Mouse (Mus musculus) gastrocnemius, postnatal 10 days (tissue): ENCODE measurements around the gene Zfp3. TPM values are rescaled to one million over a fixed set of nuclear protein-coding genes. Genes with fewer than 3 reads are reported as not detected.
A peak's percentile ranks its signal among the peaks of the same experiment; 100 is the strongest.

Experiments
- DNase-seq: peaks from one replicate; pipeline ENCODE4 v3.0.0; 2021; ENCODE audit warnings: mixed read lengths
- microRNA-seq, 2 experiments: library from miRNA; unstranded; fragments of <30 nt; microRNA quantifications; one replicate each; pipeline ENCODE4 v1.2.0; 2021
- total RNA-seq, 2 experiments: library from RNA; stranded (reverse); gene quantifications; 2 replicates each; pipeline ENCODE4 v1.2.3; 2021

Gene Zfp3
- total RNA-seq, 2 experiments from 2014 or later = 11.6 to 12.4 TPM

DNA sequence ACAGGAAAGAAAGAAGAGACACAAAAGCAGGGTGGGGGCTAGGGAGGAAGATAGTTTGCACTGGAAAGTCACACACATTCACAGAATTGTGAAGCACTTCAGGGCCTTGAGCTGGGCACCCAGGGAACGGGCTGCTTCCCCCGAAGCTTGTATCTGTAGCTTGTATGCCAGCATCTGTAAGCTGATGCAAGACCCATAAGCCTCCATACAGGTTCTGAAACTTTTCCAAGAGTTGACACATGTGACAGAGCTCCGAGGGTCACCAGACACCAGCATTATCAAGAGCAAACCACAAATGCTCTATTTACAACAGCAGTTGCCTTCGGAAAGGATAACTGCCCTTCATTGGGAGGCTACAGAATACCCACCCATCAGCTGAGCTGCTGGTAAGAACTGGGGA is 43.6 kb downstream of the Zfp3 start:
- DNase-seq = no peak

DNA sequence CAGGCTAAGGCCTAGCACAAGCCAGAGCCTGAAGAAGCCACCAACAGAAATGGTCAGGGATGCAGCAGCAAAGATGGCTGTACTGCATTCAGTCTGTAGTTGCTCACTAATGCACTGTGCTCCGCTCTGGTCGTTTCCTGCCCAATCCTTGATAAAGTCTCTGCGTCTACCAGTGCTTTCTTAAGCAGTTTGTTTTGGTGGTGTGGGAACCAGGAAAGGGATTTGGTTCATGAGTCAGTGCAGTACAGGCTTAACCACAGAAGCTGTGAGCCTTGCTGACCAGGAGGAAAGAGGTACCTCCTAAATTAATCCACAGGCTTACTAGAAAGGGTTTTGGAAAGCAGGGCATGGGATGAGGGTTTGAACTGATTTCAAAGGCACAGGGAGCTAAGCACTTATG is 44.1 kb downstream of the Zfp3 start:
- DNase-seq = no peak

DNA sequence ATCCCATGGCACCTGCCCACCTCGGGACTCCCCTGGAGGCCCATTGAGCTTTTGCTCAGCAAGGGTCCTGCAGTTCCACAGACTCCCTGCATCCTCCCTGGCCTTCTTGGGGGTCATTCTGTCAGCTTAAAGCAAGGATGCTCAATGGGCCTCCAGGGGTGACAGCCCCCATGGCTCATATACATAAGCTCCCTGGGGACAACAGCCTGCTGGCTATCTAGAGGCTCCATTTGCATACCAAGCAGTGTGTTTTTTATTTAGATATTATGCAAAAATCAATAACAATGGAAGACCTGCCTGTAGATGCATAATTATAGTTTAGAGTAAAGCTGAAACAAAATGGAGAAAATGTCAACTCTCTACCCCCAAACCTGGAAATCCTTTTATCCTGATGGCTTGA is 45.0 kb downstream of the Zfp3 start:
- no peak for DNase-seq

DNA sequence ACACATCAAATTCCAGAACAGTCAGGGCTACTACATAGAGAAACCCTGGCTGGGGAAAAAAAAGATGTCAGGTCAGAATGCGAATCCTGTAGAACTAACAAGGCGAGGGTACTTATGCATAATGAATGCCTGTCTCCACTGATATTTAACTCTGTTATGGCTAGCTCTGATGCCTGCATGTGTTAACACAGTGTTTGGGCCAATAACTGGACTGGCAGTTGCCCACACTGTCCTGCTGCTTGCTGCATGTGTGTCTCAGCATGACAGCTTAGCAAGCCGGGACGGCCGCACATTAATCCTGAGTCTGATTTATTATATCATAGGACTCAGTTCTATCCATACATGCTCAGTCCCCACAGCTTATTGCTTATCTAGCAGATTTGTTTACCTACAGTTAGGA is 47.0 kb downstream of the Zfp3 start:
- DNase-seq = no peak

DNA sequence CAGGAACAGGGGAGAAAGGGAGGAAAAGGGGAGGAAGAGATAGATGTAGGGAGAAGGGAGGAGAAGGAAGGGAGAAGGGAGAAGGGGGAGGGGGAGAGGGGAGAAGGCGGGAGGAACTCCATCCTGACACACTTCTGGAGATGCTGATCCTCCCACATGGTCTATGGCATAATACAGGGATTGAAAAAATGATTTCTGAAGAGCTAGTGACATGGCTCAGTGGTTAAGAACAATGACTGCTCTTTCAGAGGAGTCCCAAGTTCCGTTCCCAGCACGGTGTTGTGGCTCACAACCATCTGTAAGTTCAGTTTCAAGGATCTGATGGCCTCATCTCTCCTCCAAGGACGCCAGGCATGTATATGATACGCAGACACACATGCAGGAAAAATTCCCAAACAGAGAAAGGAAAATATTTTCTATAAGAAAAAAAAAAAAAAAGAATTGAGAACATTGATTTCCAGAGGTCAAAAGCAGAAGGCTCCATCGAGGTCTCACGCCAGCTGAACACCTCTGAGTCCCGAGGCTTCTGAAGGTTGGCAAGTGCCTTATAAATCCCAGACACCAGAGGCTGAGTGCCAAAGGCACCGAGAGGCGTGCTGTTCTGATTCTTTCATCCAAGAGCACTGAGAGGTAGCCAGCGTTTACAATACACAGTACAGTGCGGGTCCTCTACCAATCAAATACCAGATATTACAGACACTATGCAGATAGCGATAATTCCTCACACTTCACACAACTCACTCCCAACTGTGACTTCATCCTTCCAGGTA is 47.6 kb downstream of the Zfp3 start:
- no peak for DNase-seq

DNA sequence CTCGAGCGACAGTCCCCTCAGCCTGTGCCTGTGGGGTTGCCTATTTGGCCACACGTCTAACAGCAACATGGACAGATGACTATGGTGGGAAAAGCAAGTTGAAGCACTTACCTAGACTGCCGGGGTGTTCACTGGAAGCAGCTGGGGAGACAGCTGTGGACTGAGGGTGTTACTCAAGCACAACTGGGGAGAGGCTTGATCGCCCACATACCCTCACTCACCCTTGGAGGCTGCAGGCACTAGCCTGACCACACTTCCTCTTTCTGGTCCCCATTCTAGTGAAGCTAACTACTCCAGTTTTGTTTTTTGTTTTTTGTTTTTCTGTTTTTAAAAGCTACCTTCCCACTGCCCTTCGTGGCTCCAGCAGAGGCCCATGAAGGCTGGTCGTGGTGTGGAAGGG is 48.4 kb downstream of the Zfp3 start, which contains the start of gene Scimp:
Gene Scimp (minus strand): TSS at position 222 of the 400 bp plus-strand sequence.
- DNase-seq = no peak

DNA sequence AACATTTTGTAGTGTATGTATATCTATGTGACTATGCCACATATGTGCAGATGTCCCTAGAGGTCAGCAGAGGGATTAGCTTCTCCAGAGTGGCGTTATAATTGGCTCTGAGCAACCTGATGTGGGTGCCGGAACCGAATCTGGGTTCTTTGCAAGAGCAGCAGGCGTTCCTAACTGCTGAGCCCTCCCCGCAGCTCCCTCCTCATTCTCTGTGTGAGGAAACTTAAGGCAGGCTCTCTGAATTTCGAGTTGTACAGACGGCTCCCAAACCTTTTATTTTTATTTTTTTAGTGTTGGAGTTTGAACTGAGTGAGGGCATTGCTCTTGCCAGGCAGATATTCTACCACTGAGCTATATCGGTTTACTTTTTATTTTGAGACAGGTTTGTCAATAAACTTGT is 51.1 kb downstream of the Zfp3 start:
- DNase-seq = no peak

DNA sequence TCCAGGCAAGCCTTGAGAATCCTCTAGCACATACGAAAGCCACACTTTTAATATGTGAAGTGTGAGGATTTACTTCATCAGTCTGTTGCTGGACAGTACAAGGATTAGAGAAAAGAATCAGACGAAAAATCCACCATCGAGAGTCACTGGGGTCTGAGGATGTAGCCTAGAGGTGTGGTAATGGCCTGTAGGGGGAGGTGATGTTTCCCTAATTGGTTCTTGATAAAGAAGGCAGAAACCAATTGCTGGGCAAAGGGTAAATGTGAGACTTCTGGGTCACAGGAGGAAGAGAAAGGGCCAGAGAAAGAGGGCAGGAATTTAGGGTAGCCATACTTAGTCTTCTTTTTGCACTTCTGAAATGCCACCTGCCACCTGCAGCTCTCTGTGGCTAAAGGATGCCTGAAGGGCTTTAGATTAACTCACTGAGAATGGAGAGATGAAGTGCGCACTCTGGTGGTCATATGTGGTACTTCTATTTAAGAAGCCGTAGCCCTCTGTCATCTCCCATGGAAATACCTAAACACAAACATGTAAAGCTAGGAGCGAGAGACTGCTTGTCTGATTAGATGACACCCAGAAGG is 51.6 kb downstream of the Zfp3 start:
- peak; percentile 34 for DNase-seq

DNA sequence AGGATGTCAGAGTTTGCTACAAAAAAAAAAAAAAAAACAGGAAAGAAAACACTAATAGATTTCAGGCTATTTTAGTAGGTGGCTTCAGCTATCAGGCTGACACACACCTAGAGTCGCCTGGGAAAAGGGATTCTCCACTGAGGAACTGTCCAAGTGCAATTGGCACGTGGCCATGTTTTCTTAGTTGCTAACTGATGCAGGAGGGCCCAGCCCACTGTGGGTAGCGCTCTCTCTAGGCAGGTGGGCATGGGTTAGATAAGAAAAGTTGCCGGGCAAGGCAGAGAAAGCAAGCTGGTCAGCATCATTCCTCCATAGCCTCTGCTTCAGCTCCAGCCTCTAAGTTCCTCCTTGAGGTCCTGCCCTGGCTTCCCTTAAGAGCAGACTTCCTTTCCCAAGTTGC is 52.8 kb downstream of the Zfp3 start:
- peak; percentile 12 for DNase-seq

DNA sequence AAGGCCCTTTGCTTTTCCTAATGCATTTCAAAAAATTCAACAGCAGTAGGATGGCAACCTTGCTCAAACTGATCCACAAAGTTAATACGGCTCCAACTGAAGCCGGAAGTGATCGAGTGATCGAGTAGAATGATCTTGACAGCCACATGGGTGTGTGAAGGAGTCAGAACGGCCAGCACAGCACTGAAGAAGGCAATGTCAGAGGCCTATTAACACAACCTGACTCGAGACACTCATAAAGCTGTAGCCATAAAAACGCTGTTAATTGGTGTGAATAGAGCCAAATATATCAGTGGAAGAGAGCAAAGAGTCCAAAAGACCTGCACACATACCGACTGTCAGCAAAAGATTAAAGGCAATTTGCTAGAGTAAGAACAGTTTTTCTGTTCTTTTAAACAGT is 56.1 kb downstream of the Zfp3 start:
- no peak for DNase-seq

DNA sequence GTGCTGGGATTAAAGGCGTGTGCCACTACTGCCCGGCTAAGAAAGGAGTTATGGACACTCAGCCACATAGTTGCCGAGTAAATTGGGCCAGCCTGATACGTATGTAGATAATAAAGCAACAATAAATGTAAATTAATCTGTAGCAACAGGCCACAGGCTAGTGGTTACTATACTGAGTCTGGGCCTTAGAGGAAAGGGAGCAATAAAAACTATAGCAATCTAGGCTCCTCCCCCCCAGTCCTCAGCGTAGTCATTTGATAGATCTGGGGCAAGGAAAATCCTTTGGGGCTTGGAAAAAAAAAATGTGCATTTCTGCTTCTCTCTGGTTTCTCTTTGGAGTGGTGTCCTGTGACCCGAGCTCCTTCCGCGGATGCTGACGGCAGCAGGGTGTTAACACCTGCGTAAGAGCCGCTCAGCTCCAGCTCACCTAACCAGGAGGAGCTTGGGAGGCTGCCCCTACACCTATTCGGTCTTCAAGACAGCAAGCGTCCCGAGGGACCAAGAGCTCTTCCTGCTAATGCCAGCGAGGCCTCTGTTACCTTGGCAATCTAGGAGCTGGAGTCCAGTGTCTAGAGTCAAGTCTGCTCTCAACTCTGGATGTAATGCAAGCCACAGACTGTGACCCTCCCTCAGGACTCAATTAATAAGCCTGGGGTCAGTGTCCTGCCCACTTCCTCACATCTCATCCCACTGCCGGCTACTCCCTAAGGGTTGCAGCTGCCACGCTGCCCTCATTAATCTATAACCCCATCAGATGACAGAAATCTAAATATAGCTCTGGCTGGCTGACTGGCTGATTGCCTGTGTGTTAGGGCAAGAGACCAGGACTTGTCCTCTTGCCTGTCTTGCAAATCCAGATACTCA is 58.0 kb downstream of the Zfp3 start:
- DNase-seq = peak; percentile 59

Small RNAs within 50 kb of the gene (microRNA-seq; reads per million reads assigned to microRNA genes)
- gene Gm22760 = 0 reads per million in 2 experiments

Other genes with a start within 250 kb of the Zfp3 start
- not detected for gene Vmo1, start 249.6 kb upstream of the Zfp3 start, total RNA-seq
- gene Gltpd2, start 245.0 kb upstream of the Zfp3 start, total RNA-seq = not detected
- gene Psmb6, start 238.8 kb upstream of the Zfp3 start, total RNA-seq = 100 to 1,000 TPM; 326 to 361 TPM
- not detected for gene Gm40193, start 231.3 kb upstream of the Zfp3 start, total RNA-seq
- gene Pld2, start 224.1 kb upstream of the Zfp3 start, total RNA-seq = 10 to 100 TPM; 16.4 to 21.3 TPM
- gene Mink1, start 201.3 kb upstream of the Zfp3 start, total RNA-seq = 10 to 100 TPM; 28.6 to 37.0 TPM
- gene 4930544D05Rik, start 148.4 kb upstream of the Zfp3 start, total RNA-seq = not detected
- gene Chrne, start 145.0 kb upstream of the Zfp3 start, total RNA-seq = 10 to 100 TPM; 30.7 to 35.0 TPM
- under 1 TPM; 0.12 to 0.29 TPM for gene Gp1ba, start 125.1 kb upstream of the Zfp3 start, total RNA-seq
- 10 to 100 TPM; 41.9 to 43.7 TPM for gene Rnf167, start 117.0 kb upstream of the Zfp3 start, total RNA-seq
- gene Slc25a11, start 116.7 kb upstream of the Zfp3 start, total RNA-seq = 100 to 1,000 TPM; 252 to 283 TPM
- 100 to 1,000 TPM; 465 to 491 TPM for gene Pfn1, start 109.6 kb upstream of the Zfp3 start, total RNA-seq
- gene Eno3, start 107.0 kb upstream of the Zfp3 start, total RNA-seq = 1,000 to 10,000 TPM; 5,193 to 5,983 TPM
- gene Spag7, start 94.8 kb upstream of the Zfp3 start, total RNA-seq = 100 to 1,000 TPM; 131 to 133 TPM
- gene Camta2, start 76.1 kb upstream of the Zfp3 start, total RNA-seq = 10 to 100 TPM; 20.6 to 21.8 TPM
- 1 to 10 TPM; 1.6 to 2.5 TPM for gene Inca1, start 64.1 kb upstream of the Zfp3 start, total RNA-seq
- 100 to 1,000 TPM; 195 to 205 TPM for gene Kif1c, start 63.7 kb upstream of the Zfp3 start, total RNA-seq
- gene Scimp, start 48.4 kb downstream of the Zfp3 start, total RNA-seq = not detected
- 10 to 100 TPM; 27.5 to 30.4 TPM for gene Rabep1, start 80.6 kb downstream of the Zfp3 start, total RNA-seq
- 10 to 100 TPM; 50.1 to 52.0 TPM for gene Nup88, start 205.8 kb downstream of the Zfp3 start, total RNA-seq
- 10 to 100 TPM; 14.0 to 15.3 TPM for gene Rpain, start 206.0 kb downstream of the Zfp3 start, total RNA-seq
- 100 to 1,000 TPM; 158 to 183 TPM for gene C1qbp, start 218.8 kb downstream of the Zfp3 start, total RNA-seq
- 10 to 100 TPM; 10.7 to 13.3 TPM for gene Dhx33, start 240.2 kb downstream of the Zfp3 start, total RNA-seq